Mouse (Mus musculus) left cerebral cortex, adult 11 months (tissue): ENCODE measurements around the gene Crim1.

Source experiments
- DNase-seq: peaks from one replicate; pipeline ENCODE4 v3.0.0; 2022; ENCODE audit warnings: low spot score

The Crim1 gene

GRCm38 (mm10) chr17:78379079-78379729 lies 179.2 kb downstream of the Crim1 start:
- no peak for DNase-seq

GRCm38 (mm10) chr17:78379730-78380245 lies 179.7 kb downstream of the Crim1 start:
- no peak for DNase-seq

DNA sequence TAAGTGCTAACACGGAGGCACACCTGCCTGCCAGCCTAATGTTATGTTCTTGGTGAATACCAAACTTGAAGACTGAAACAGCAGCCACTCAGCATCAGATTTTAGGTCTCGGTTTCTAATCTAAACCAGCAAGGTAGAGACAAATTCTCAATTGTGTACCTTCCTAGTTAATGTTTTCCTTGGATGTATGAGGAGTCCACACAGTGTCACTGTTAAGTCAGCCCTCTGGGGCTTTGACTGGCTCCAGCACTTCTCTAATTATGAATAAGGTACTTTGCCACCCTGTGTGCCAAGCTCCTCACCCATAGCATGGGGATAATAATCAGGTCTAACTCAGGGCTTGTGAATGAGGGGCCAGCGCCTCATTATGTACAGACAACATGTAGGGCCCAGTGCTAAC lies 182.3 kb downstream of the Crim1 start:
- DNase-seq: no peak

DNA sequence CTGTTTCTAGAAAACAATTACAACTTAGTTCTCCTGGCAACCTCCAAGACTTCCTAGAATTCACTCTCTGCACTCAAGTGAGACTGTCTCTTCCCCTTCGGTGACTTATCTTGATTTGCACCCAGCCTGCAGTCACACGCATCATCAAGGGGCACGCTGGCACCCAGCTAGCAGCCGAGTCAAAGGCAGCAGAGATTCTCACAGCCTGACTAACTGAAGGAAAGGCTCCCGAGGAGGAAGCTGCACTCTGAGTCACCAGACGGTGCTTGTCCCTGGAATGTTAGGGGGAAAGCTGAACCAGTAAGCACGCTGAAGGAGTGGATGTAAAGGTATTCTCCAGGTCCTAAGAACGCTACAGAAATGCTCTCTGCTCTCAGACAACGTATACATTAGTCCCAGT lies 187.6 kb downstream of the Crim1 start:
- DNase-seq: no peak

- DNase-seq: no peak
These were observed 188.2 kb downstream of the Crim1 start for GRCm38 (mm10) chr17:78388101-78388847.

- no peak for DNase-seq
These were observed 189.5 kb downstream of the Crim1 start for GRCm38 (mm10) chr17:78389573-78389972.

DNA sequence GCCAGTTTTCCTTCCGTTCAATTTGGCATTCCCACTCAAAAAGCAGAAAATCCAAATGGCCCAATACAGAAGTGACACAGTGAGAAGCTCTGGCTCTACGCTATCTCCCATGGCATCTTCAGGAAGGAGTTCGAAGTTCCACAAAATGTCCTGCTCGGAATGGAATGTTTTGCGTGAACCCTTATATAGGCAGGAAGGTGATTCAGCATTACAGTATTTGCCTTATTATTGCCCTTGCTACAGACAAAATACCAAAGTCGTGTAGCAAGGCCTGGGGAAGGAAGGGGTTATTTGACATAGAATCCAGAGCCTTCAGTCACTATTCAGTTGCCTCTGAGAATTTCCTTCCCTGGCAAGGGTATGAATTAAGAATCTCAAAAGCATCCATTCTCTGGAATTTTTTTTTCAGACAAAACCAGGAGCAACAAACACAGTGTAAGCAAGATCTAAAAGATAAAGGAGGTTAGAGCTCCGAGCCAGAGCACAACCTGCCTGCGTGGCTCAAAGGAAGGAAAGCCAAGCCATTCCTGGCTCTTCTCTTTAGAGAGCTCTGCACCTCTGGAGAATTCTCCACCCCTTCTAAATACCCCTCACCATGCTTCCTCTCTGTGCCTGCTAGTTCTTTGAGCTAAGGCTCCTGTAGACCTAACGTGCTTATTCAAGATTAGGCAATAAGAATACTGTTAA lies 192.5 kb downstream of the Crim1 start:
- no peak for DNase-seq

- peak; percentile 25 for DNase-seq
These were observed 200.2 kb downstream of the Crim1 start for GRCm38 (mm10) chr17:78400130-78400840.

DNA sequence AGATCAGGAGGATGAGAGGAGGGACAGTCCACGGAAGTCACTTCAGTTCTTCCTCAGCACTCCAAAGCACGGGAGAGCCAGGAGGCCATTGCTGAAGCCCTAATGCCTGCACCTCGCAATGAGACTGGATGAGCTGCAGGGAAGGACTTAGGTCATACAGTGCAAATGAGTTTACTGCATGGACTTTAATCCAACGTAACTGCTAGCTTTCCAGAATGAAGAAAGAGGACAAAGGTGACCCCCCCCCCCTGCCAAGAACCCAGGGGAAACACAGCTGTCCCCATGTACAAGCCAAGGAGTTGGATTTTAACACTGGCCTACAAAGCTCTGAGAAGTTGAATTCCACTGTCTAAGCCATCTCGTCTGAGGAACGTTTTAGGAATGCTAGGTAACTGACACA lies 201.3 kb downstream of the Crim1 start:
- DNase-seq: no peak

- no peak for DNase-seq
These were observed 201.7 kb downstream of the Crim1 start for GRCm38 (mm10) chr17:78401713-78402112.

GRCm38 (mm10) chr17:78402174-78402573 lies 202.1 kb downstream of the Crim1 start:
- DNase-seq: no peak

GRCm38 (mm10) chr17:78403229-78403628 lies 203.2 kb downstream of the Crim1 start:
- no peak for DNase-seq

GRCm38 (mm10) chr17:78403804-78404203 lies 203.8 kb downstream of the Crim1 start:
- no peak for DNase-seq

DNA sequence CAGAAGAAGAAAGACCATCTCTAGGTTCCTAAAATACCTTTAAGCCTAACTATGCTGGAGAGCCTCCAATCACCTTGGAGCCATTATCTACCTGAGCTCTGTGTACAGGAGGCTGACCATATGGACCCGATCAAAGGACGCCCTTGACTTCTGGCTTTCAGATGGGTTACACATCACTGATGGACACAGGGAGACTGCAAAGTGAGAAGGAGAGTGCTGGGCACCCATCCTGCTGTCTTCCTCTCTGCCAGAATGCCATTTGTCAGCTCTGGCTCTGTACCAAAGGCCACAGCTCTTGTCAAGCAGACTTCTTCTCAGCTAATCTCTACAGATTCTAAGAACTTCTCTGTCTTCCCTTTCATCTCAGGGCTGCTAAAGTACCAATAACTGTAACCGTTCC lies 205.3 kb downstream of the Crim1 start:
- no peak for DNase-seq

- DNase-seq: no peak
These were observed 206.8 kb downstream of the Crim1 start for GRCm38 (mm10) chr17:78406854-78407253.

DNA sequence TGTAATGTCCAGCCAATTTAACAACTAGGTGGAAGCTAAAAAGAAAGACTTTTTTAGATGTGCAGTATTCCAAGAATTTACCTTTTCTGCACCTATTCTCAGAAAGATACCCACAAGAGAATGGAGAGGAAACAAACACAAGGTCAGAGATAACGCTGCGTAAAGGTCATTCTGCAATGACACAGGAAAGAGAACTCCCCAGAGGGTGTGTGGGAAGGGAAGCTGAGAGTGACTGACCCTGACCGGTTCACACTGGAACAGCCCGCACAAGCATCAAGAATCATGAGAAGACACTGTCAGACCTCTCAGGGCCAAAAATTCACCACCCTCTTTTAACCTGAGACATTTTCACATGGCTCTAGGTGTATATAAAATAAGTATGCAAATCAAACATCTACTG lies 207.5 kb downstream of the Crim1 start:
- no peak for DNase-seq

- DNase-seq: no peak
These were observed 208.3 kb downstream of the Crim1 start for GRCm38 (mm10) chr17:78408386-78408785.

DNA sequence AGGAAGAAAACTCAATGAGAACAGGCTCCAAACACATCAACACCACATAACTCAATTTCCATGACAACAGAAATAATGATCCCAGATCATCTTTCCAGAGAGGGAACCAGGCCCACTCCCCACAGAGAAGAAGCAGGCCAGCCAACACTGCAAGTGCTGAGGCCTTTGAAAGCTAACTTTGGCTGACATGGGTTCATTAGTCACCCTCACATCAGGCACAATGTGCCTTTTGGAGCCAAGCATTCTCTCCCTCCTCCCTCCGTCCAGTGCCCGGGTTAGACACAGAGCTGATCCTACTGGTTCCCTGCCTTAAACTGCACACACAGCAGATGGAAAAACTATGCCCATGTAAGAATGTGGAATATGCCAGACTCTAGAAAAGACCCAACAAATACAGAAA lies 209.9 kb downstream of the Crim1 start:
- no peak for DNase-seq

GRCm38 (mm10) chr17:78415255-78415654 lies 215.2 kb downstream of the Crim1 start:
- DNase-seq: no peak

GRCm38 (mm10) chr17:78417381-78418281 lies 217.6 kb downstream of the Crim1 start, which contains the start of gene Fez2:
Gene Fez2 (minus strand): TSS chr17:78418152.
- DNase-seq: peak; percentile 82

DNA sequence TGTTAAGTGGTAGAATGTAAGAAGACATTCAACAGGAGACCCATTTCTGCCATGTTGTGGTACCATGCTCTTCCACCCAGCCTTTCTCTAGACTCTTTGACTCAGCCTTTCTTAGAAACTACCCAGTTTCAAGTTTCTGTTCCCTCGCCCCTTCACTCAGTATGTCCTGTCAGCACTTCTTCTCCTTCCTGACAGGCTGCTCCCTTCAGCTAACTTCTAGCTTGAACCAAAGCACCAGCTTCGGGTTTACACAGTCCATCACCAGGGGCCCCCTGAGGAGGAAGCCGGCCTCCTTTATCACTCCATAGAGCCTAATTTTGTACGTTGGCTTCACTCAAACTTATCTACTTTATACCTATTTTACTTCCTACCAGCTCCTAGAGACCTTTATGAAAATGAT lies 219.2 kb downstream of the Crim1 start:
- DNase-seq: no peak
